Mouse (Mus musculus) layer of hippocampus, adult 2 months (tissue): ENCODE results near the gene Pde4b. TPM values are rescaled to one million over a fixed set of nuclear protein-coding genes. Genes with fewer than 3 reads are reported as not detected.
"Not testable (repeated sequence)": the region's sequence is repeated elsewhere in the genome, so short reads cannot be mapped to it uniquely, and the experiment has no call there.

Experiments
- DNase-seq, 2 experiments: peaks; one replicate each; pipeline ENCODE4 v3.0.0; 2022; ENCODE audit warnings: low spot score in 2 of 2
- H3K27ac ChIP-seq: fragments of 200-600 bp; 2 replicates; pipeline ENCODE4 v1.8.1; 2022
- H3K4me3 ChIP-seq: fragments of 200-600 bp; 2 replicates; pipeline ENCODE4 v1.8.1; 2022; ENCODE audit warnings: mild to moderate bottlenecking
- CTCF ChIP-seq: fragments of 200-600 bp; conservative IDR thresholded peaks from 2 replicates; pipeline ENCODE4 v1.8.1; 2022; ENCODE audit warnings: antibody characterized with exemption, mild to moderate bottlenecking, moderate library complexity
- long read RNA-seq, 2 experiments: library from polyadenylated mRNA; stranded (forward); transcript quantifications; one replicate each; pipeline ENCODE4 v2.0.0; 2021; ENCODE audit warnings: borderline mapping rate in 2 of 2
- total RNA-seq, 2 experiments: library from RNA; stranded (reverse); gene quantifications; 2 replicates each; pipeline ENCODE4 v1.2.3; 2021

The Pde4b gene
- total RNA-seq: 10 to 100 TPM; 58.3 to 69.5 TPM
- long read RNA-seq, experiment 1, transcript Pde4b-203 (10 exons, 2,756 nt): major isoform, 9 of 36 reads
- long read RNA-seq, experiment 1, partial matches to known transcripts: 10 of 36 reads
- long read RNA-seq, experiment 1, other reads (novel, unspliced or antisense): 9 of 36 reads
- long read RNA-seq, experiment 2, transcript Pde4b-203 (10 exons, 2,756 nt): minor isoform, 11 of 43 reads
- long read RNA-seq, experiment 2, transcript Pde4b-202 (10 exons, 2,465 nt): major isoform, 13 of 43 reads
- long read RNA-seq, experiment 2, partial matches to known transcripts: 11 of 43 reads
- long read RNA-seq, experiment 2, other reads (novel, unspliced or antisense): 4 of 43 reads

DNA sequence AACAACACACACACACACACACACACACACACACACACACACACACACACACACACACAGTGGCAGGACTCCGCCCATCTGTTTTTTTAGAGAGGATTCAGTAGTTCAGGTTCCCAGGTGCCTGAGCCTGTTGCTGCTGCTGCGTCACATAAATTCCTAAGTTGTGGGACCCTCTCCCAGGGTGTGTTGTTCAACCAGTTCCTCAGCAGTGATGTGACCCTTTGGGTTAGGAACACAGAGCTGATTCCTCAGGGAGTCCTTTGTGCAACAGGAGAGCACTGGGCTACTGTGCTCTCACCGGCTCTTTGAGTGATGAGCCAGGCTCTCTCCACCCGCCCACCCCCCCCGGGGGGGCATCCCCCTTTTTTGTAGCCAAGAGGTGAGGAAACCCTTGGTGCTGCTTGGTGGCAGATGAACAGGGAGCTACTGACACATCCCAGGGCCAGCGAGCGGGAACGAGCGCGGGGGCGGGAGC is at the start of gene Pde4b:
TSS of gene Pde4b (plus strand) at position 453 of the 475 bp plus-strand sequence.
- peak in 1 of 2 experiments; percentile 12 for DNase-seq
- Histone ChIP-seq H3K4me3 (peak within 1 kb of the TSS; percentile 71), H3K27ac (peak within 1 kb of the TSS; percentile 52; the same call in 1 of the 2 replicates)
- TF ChIP-seq CTCF: no peak

DNA sequence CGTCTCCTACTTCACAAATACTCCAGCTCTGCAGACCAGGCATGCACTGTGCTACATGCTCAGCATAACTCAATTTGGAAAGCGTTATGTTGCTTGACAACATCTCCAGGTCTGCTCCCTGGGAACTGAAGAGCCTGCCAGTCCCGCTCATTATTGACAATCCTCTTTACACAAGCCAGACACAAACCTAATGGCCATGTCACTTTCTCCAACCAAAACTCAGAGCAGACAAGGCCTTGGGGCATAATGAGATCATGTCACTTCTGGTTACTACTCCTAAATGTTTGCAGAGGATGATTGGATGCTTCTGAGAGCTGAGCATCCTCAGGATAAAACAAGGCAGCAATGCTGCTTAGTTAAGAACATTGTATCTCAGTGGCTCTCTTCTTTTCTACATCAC is 47.2 kb upstream of the Pde4b start:
- no peak for DNase-seq
- no peak overlapping the region for H3K27ac ChIP-seq
- no peak for TF ChIP-seq CTCF
- no peak overlapping the region for H3K4me3 ChIP-seq

DNA sequence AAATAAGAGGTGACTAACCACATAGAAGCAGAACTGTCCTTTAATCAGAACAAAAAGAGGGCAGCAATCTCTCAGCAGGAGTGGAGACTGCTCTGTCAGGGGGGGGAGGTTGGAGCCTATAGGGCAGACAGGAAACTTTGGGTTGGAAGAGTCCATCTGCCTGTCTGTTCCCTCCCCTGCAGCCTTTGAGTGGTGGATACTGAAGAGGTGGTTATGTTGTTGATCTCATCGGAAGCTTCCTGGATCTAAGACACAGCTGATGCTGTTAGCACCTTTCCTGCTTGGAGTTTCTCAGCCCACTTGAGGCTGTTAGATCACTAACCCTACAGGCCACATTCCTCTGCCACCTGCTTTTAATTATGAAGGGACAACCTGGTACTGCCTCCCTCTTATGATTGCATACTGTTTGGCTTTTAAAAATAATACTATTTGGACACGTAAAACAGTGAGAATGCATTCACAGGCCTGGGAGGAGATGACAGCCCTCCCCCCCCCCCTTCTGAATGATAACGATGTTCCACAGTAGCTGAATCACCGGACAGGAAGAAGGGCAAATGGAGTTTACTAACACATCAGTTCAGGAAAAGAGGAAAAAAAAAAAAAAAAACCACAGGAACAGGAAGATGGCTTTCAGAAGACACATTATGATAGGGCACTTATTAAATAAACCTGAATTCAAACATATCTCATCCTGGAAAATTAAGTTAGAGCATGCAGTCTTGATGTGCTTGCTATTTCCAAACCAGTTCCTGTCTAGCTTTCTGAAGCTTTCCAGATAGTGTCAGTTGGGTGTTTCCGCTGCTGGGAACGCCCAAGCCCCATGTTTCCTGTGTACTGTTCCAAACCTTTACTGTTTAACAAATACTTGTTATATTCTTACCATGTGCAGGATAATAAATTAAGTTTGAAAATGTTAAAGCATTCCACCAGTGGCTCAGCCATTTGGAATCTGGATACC is 41.9 kb upstream of the Pde4b start:
- no peak overlapping the region for H3K27ac ChIP-seq
- H3K4me3 ChIP-seq: no peak overlapping the region
- DNase-seq: no peak
- TF ChIP-seq CTCF: no peak

DNA sequence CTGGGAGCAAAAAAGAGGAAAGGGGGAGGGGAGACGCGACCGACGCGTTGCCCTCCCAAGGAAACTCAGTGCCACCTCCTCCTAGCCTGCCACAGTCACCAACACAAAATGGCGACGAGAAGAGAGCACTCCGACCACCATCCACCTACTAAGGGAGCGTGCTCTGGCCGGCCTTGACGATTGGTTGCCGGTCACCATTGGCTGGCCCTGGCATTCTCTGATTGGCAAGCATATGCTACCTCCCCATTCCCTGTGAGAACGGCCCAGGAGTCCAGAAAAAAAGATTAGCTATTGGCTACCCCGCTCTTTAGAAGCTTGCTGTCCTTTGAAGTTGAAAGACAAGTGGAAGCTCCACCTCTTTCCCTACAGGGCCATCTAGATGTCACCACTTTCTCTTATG is 38.0 kb upstream of the Pde4b start:
- not testable (repeated sequence) for H3K4me3 ChIP-seq, H3K27ac ChIP-seq, DNase-seq

DNA sequence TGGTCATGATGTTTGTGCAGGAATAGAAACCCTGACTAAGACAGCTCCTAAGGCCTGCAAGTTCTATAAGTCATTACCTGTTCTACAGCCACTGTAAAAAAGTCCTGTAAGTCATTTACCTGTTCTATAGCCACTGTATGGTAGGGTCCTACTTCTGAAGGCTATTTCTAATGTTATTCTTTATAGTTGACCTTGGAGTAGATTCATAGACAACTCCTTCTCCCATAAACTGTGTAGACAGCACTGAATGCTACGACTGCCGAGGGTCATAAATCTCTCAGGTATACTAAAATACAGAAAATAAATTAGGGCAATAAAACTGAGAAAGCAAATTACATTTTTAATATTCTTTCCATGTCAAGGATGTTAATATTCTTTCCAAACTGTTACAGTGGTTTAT is 26.0 kb upstream of the Pde4b start:
- DNase-seq: no peak
- TF ChIP-seq CTCF: no peak
- H3K4me3 ChIP-seq: no peak overlapping the region
- H3K27ac ChIP-seq: no peak overlapping the region

DNA sequence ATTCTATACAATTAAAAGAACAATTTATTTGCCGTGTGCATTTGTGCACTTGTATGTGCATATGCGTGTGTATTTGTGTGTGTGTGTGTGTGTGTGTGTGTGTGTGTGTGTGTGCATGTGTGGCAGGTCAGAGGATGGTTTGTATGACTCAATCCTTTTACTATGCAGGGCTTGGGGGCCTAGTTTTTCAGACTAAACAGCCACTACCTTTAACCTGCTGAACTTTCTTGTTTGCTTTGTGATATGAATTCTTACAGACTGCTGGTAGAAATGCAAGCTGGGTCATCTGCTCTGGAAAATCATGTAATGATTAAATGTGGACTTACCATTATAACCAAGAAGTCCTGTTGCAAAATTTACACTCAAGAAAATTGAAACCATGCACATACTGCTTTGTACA is 18.0 kb upstream of the Pde4b start:
- H3K27ac ChIP-seq: no peak overlapping the region
- no peak overlapping the region for H3K4me3 ChIP-seq
- no peak for DNase-seq
- no peak for TF ChIP-seq CTCF

DNA sequence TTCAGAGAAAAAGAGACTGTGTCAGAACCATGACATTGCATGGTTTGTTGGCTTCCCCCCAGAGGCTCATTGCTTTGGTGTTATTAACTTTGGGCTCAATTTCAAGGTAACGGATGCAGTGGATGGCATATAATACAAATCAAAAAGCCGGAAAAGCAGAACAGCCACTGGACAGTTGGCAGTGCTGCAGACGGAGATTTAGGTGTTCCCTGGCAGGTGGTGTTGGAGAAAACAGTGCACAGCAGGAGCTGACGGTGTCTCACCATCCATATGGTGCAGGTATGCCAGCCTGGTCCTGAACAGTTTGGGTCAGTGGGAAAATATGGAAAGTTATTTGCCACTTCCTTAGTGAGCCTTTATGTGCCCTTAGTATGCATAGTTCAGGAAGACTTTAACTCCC is 1.0 kb upstream of the Pde4b start:
- TF ChIP-seq CTCF: no peak
- no peak for DNase-seq
- H3K27ac ChIP-seq: no peak overlapping the region
- no peak overlapping the region for H3K4me3 ChIP-seq

DNA sequence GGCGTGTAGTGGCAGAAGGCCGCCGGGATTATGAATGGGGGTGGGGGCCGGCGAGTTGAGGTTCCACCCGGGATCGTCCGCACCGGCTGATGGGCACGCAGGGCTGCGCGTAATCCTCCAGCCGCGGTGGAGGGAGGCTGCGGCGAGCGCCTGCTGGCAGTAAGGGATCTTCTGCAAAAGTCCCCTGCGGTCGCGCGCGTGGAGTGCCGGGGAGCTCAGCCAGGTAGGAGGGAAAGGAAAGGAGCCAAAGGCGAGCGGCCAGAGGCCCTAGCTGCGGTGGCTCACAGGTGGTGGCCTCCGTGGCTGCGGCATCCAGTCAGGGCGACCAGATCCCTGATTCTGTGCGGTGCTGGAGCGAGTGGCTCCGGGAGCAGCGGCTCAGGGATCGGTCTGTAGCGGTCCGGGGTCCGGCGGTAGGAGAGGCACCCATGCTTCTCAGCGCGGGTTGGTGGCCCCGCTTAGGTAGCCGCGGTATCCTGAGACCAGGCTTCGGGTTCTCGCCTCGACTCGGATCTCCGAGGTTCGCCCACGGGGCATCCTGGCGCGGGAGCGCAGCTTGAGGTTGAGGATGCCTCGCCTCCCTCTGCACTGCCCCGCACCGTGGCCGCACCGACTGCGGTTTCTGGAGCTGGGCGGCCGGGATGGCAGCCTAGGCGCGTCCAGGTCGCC is 357 bp downstream of the Pde4b start:
- DNase-seq: no peak
- peak overlapping the region; percentile 52; the same call in 1 of the 2 replicates for H3K27ac ChIP-seq
- no peak for TF ChIP-seq CTCF
- peak overlapping the region; percentile 71 for H3K4me3 ChIP-seq

DNA sequence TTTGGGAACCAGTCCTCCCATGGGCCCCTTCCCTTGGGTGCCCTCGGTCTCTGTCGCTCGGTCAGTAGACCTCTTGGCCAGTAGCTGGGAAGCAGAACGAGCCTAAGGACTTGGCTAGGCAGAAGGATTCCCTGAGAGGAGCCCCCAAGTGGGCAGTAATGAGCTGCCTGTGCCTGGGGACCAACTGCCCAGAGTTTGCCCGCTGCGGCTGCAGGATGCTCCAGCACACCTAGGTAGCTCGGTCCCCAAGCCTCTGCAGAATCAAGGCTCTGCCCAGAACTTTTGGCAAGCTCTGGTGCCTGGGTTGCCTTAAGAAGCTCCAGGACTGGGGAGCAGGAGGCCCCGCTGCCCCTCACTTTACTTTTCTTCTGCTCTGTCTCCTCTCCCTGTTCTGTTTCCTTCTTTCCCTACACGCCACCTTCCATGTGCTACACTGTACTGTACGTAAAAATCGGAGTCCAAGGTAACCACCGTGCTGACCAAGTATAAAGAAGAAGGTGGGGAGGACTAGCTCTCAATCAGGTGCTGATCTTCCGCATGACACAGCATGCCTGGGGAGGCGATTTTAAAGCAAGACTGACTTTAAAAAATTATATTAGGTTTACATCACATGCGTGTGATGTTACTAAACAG is 1.0 kb downstream of the Pde4b start:
- peak overlapping the region; percentile 52; the same call in 1 of the 2 replicates for H3K27ac ChIP-seq
- H3K4me3 ChIP-seq: peak overlapping the region; percentile 71
- TF ChIP-seq CTCF: no peak
- DNase-seq: peak in 1 of 2 experiments; percentile 10

DNA sequence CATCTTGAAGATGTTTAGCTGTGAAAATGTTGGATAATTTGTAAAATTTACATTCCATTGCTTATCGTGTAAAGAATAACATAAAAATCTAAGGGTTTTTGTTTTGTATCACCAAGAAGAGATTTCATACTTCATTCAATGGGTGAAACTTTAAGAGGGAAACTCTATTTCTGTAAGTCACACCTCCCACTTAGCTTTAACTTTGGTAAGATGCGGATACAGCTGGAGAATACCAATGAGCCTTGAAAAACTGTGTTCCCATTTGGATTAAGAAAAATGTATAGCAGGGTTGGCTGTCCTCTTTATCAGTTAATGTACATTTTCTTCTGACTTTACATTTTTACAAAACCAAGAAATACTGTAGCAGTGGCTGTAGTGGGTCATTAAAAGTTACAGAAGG is 8.5 kb downstream of the Pde4b start:
- no peak for DNase-seq
- Histone ChIP-seq H3K4me3 (no peak overlapping the region), H3K27ac (no peak overlapping the region)
- TF ChIP-seq CTCF: no peak

DNA sequence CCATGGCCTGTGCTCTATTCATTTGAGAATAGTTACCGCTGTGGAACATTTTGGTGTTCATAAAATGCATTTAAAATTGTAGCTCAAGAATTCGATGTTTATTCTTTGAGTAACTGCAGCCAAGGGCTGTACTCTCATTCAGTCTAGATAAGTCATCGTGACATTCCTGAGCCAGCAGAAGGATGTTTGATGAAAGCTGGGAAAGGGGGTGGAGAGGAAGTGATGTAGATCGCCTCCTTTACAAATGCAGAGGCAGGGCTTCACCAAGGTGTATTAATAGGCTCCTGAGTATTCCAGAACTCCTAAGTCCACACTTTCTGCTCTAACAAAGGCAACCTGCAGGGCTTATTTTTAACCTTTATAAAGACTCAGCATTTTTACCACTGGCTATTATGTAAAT is 14.9 kb downstream of the Pde4b start:
- no peak overlapping the region for H3K27ac ChIP-seq
- DNase-seq: no peak
- no peak for TF ChIP-seq CTCF
- no peak overlapping the region for H3K4me3 ChIP-seq

DNA sequence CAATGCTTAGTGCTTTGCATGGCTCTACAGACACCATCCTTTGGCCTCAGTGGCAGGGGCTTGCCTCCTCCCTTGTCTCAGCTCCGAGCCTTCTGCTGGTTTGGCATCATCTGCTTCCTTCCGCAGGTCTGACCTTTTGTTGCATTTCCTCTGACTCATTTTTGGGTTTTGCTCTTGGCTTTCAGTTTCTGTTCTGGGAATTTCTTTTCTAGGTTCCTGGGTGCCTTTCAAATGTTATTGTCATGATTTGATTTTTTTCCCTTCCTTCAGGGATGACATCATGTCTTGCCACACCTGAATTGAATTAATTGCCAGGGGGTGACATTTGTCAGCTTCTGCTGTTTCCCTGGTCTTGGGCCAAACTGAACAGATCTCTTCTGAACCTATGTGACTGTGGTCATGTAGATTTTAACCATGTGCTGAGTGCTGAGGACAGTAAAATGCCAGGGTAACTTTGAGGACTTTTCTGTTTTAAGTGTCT is 17.2 kb downstream of the Pde4b start:
- H3K27ac ChIP-seq: no peak overlapping the region
- no peak for DNase-seq
- TF ChIP-seq CTCF: no peak
- no peak overlapping the region for H3K4me3 ChIP-seq
